Mouse (Mus musculus) bone marrow macrophage, adult 2 months (primary cell): Measurements from ENCODE around the gene Sla2.
"Not testable (repeated sequence)": the region's sequence is repeated elsewhere in the genome, so short reads cannot be mapped to it uniquely, and the experiment has no call there.

Experiments used
- CTCF ChIP-seq: IDR thresholded peaks from 2 replicates; pipeline ENCODE4 v1.5.1; 2012; ENCODE audit warnings: low read depth, mild to moderate bottlenecking, low read length, moderate library complexity
- POLR2A ChIP-seq: IDR thresholded peaks from 2 replicates; pipeline ENCODE4 v1.6.1; 2012; ENCODE audit warnings: mild to moderate bottlenecking, low read depth, low read length, borderline replicate concordance

DNA sequence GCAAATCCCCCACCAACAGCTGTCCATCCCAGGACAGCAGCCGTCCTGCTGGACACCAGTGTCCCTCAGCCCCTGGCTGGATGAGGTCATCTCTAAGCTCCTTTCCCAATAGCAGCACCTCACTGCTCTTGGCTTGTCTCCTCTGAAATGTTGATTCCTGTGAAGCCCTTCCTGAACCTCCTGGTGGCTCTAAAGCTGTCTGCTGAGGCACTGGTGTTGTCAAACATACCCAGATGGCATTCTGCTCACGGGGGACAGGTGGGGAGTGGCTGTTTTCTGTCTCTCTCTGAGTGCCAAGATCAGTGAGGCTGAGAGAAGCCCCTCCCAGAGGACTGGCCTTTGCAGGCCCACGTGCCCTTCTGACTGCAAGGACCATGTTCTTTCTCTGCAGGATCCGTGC, 18.9 kb upstream of the Sla2 start:
- not testable (repeated sequence) for TF ChIP-seq CTCF, POLR2A
